Mouse (Mus musculus) kidney, adult 2 months (tissue): ENCODE results near the gene Uqcr11. TPM values are rescaled to one million over a fixed set of nuclear protein-coding genes. Genes with fewer than 3 reads are reported as not detected.

ENCODE experiments used
- DNase-seq: peaks from one replicate; pipeline ENCODE4 v3.0.0; 2021
- H3K27ac ChIP-seq: fragments of 200-500 bp; 2 replicates; pipeline ENCODE4 v1.5.1; 2012; ENCODE audit warnings: low read depth, low read length, control low read depth, inconsistent platforms; ENCODE audit not compliant: insufficient read depth
- H3K27me3 ChIP-seq: fragments of 200-500 bp; replicated peaks from 2 replicates; pipeline ENCODE4 v1.6.1; 2012; ENCODE audit warnings: mild to moderate bottlenecking, moderate library complexity, low read length, inconsistent platforms; ENCODE audit not compliant: control insufficient read depth, insufficient read depth
- H3K36me3 ChIP-seq: fragments of 200-500 bp; 2 replicates; pipeline ENCODE4 v1.6.1; 2012; ENCODE audit warnings: mild to moderate bottlenecking, moderate library complexity, low read length, inconsistent platforms; ENCODE audit not compliant: control insufficient read depth, insufficient read depth
- H3K4me1 ChIP-seq: fragments of 200-500 bp; 2 replicates; pipeline ENCODE4 v1.6.1; 2011; ENCODE audit warnings: low read length; ENCODE audit not compliant: control insufficient read depth, insufficient read depth
- H3K4me3 ChIP-seq: fragments of 200-500 bp; 2 replicates; pipeline ENCODE4 v1.5.1; 2011; ENCODE audit warnings: mild to moderate bottlenecking, low read depth, low read length, control low read depth; ENCODE audit not compliant: insufficient read depth
- CTCF ChIP-seq: fragments of 200-500 bp; conservative IDR thresholded peaks from 2 replicates; pipeline ENCODE4 v1.5.1; 2011; ENCODE audit warnings: low read depth, mild to moderate bottlenecking, control low read depth, low read length, moderate library complexity, mixed read lengths; ENCODE audit not compliant: insufficient read depth, insufficient read length
- POLR2A ChIP-seq: fragments of 200-500 bp; IDR thresholded peaks from one replicate; pipeline ENCODE4 v1.6.1; 2011; ENCODE audit warnings: low read depth, low read length, control low read depth
- WGBS: fragments of 180-500 bp; shearing (Covaris S2); methylation state at CpG from one replicate; pipeline ENCODE4 v1.1.7; 2018; 5-methylcytosine and 5-hydroxymethylcytosine counted together
- polyA plus RNA-seq: library from polyadenylated mRNA; depleted of rRNA; stranded (reverse); fragments of >200 nt; gene quantifications from 2 replicates; pipeline ENCODE4 v1.2.3, GENCODE M21; 2012

Uqcr11 gene
- polyA plus RNA-seq, 1 experiment, result 3,968 TPM

DNA sequence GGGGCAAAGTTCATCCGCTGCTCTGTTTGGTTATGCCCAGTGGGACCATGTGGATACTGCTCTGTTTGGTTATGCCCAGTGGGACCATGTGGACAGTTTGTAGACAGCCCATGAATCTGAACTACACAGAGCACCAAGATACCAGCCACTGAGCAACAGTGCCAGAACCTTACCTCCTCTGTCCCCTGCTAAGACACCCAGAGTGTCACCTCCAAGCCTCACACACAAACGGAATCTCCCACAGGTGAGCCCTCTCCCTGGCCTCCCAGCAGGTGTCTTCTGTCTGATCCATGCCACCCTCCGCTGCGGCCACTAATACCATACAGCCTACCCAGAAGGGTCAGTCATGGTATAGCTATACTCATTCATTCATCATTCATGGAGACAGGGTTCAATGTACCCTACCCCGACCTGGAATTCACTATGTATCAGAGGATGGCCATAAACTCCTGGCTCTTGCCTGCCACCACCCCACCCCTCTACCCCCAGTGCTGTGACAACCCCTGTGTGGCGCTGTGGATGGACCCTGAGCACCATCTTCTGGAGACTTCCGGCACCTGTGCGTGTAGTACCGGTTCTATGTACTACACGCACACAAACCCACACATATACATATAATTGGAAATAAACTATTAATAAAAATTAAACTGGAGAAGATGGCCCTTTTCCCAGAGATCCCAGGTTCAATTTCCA, 1.0 kb downstream of the Uqcr11 start:
- Histone ChIP-seq H3K27me3 (no peaks in the 10 kb centered on the region), H3K27ac (no peak overlapping the region; the same call in 1 of the 2 replicates), H3K4me1 (peaks cover 12% of the 10 kb centered on the region), H3K36me3 (no peaks in the 10 kb centered on the region; the same call in 1 of the 2 replicates), H3K4me3 (peak overlapping the region; percentile 93)
- TF ChIP-seq CTCF, result peak; percentile 44
- TF ChIP-seq POLR2A, result no peak
- 44% methylated on average over 10 of the region's 10 CpGs for WGBS
- DNase-seq, result no peak

DNA sequence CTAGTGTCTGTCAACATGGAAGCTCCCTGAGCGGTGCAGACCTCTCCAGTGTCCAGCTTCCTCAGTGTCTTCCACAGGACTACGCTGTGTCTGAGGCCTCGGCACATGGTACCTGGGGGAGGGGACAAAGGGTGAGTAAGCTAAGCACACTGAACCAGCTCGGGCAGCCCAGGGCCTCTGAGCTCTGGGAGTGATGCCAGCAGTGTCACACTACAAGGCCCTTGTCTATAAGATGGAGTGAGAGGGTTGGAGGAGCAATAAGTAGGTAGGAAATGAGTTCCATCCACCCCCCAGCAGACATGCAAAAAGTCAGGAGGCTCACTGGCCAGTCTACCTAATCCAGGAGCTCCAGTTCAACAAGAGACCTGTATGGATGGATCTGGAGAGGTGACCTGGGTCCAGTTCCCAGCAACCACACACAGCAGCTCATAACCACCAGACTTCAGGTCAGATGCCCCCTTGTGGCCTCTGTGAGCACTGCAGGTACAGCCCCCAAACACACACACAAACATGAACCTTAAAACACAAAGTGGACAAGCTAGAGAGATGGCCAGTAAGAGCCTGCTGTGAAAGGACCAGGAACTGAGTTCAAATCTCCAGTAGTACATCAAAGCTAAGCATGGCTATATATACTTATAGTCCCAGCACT, 3.5 kb downstream of the Uqcr11 start:
- H3K36me3 ChIP-seq, result no peaks in the 10 kb centered on the region; the same call in 1 of the 2 replicates
- TF ChIP-seq CTCF, result peak; percentile 61
- no peak for TF ChIP-seq POLR2A
- peaks cover 17% of the 10 kb centered on the region for H3K4me1 ChIP-seq
- no peak overlapping the region for H3K27ac ChIP-seq
- 50% methylated on average over 4 of the region's 4 CpGs for WGBS
- no peak overlapping the region for H3K4me3 ChIP-seq
- H3K27me3 ChIP-seq, result no peaks in the 10 kb centered on the region
- peak; percentile 67 for DNase-seq

DNA sequence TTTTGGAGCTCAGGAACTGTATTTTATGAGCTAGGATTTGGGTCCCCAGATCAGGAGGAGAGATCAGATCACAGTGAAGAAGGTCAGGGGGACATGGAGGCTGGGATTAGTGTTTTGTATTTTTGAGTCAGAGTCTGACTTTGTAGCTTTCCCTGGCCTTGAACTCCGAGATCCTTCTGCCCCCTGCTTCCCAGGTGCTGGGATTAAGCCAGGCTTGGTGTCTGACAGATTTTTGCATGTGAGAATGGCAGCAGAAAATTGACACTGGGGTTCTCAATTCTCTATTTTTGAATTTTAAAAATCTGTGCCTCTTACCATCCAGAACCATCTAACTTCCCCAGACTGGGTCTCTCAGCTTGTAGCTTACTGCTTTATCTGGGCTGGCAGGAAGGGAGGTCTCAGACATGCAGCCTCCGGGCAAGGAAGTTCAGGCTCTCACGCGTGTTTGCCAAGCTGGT, 5.9 kb downstream of the Uqcr11 start:
- peaks cover 25% of the 10 kb centered on the region for H3K4me1 ChIP-seq
- no peak overlapping the region for H3K4me3 ChIP-seq
- no peak overlapping the region for H3K27ac ChIP-seq
- H3K36me3 ChIP-seq, result no peaks in the 10 kb centered on the region; the same call in 1 of the 2 replicates
- TF ChIP-seq POLR2A (no peak), CTCF (no peak)
- 68% methylated on average over 4 of the region's 4 CpGs for WGBS
- H3K27me3 ChIP-seq, result no peaks in the 10 kb centered on the region
- no peak for DNase-seq

DNA sequence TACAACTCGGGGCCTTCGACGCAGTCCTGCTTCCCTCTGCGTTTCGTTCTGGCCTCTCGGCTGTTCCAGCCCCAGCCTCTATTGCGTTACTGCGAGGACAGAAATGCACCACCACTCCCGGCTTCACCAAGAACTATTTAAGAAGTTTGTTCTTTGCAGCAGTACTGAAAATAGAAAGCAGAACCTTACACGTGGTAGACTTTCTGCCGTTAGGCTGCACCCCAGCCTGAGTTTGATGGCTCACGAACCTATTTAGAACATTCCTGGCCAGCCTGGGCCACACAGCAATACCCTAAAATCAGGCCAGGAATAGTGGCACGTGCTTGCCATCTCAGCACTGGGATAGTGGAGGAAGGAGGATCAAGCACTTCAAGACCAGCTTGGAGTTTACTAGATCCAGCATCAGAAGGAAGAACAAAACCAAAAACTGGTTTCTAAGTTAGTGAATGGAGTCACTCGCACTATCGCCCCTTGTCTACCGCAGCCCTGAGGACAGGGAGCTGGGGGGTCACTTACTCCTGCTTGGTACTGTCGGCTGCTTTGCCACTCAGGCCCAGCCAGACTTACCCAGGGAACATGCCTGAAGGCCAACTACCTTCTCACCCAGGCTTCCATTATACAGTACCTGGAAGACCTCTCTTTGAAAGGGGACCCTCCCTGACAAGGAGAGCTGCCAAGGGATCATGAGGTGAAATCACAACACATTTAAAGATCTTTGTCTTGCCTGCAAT, 6.5 kb downstream of the Uqcr11 start:
- TF ChIP-seq POLR2A, result no peak
- no peak for TF ChIP-seq CTCF
- H3K27me3 ChIP-seq, result no peaks in the 10 kb centered on the region
- DNase-seq, result no peak
- H3K4me3 ChIP-seq, result peak overlapping the region; percentile 63
- no peaks in the 10 kb centered on the region; the same call in 1 of the 2 replicates for H3K36me3 ChIP-seq
- WGBS, result 10% methylated on average over 17 of the region's 17 CpGs
- H3K27ac ChIP-seq, result peak overlapping the region; percentile 55
- H3K4me1 ChIP-seq, result peaks cover 19% of the 10 kb centered on the region

DNA sequence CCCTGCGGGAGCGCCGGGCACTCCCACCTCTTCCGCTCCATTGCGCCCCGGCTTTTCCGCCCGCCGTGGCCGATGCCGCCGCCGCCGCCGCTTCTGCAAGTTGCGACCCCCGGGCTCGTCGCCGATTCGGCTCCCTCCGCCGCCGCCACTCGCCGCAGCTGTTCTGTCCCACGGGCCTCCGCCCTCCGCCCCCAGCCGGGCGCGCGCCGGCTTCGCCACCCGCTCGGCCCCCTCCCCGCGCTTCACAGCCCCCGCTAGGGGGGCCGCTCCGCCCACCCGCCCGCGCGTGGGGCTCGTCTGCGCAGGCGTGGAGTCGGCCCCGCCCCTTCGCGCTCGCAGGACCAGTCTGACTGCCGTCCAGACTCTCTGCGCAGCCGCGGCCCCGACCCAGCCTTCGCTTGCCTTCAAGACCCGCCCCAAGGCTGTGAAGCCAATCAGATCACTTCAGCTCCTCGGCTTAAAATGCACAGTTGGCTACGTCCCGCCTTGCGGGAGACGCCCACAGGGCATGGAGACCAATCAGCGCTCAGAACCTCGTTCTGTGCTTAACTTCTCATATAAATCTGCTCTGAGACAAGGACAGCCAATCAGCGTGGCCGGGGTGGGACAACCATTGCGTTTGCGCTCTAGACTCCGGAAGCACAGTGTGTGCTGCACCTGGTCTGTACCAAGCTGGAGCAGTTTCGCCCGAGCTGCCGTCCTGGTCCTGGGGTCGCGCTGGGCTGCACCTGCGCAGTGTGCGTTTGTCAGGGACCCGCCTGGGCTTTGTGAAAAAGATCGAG, 7.2 kb downstream of the Uqcr11 start, which contains the start of gene Mbd3:
TSS of gene Mbd3 (minus strand) at position 360 of the 782 bp plus-strand sequence.
- Histone ChIP-seq H3K27ac (peak within 1 kb of the TSS; percentile 84), H3K4me3 (peak within 1 kb of the TSS; percentile 63), H3K27me3 (no peaks in the 10 kb centered on the region), H3K4me1 (peaks cover 14% of the 10 kb centered on the region), H3K36me3 (no peaks in the 10 kb centered on the region; the same call in none of the 2 replicates)
- TF ChIP-seq POLR2A (peak; percentile 98), CTCF (no peak)
- WGBS, result under 1% methylated on average over 79 of the region's 82 CpGs
- peak; percentile 100 for DNase-seq

DNA sequence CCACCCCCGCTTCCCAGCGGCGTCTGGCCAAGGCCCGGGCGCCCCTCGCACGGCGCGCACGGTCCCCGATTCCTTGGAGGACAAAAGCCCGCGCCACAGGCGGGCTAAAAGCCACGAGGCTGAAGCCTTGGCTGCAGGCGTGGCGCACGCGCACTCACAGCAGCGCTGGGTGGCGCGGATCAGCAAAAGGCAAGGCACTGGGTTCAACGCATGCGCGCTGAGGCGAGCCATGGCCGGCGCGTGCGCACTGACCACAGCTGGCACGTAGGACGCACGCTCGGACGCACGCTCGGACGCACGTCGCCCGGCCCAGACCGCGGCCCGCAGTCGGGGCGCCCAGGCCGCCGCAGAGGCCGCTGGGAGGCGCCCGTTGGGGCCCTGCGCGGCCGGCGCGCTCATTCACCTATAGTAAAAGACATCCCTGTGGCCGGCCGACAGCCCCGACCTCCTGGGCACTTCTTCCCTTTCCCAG, 7.9 kb downstream of the Uqcr11 start:
- under 1% methylated on average over 59 of the region's 59 CpGs for WGBS
- no peaks in the 10 kb centered on the region; the same call in none of the 2 replicates for H3K36me3 ChIP-seq

More for the DNA sequence above, 7.9 kb downstream of the Uqcr11 start:
- no peaks in the 10 kb centered on the region for H3K27me3 ChIP-seq
- no peak for TF ChIP-seq POLR2A
- TF ChIP-seq CTCF, result 0 out of 2 replicates have a peak, but pooled peaks have one; percentile 4
- peak overlapping the region; percentile 84 for H3K27ac ChIP-seq
- H3K4me1 ChIP-seq, result peaks cover 14% of the 10 kb centered on the region
- peak; percentile 99 for DNase-seq
- peak overlapping the region; percentile 59 for H3K4me3 ChIP-seq
